Mouse (Mus musculus) v-Abl transformed pro-B cells (cell line): Measurements from ENCODE around the gene Gaa.

Experiments
- in situ Hi-C, 2 experiments: fragments of 400-800 bp; cut with MboI; formaldehyde crosslinking; loops; one replicate each; pipeline ENCODE4 v1.15.1; 2025; ENCODE audit not compliant: unreplicated experiment in 2 of 2

Gaa gene

GRCm38 (mm10) chr11:119300246-119300935 lies 32.7 kb downstream of the Gaa start:
- in situ Hi-C loops = no loop called here

- in situ Hi-C loops = no loop called here
Measured at GRCm38 (mm10) chr11:119300986-119301385, 33.3 kb downstream of the Gaa start.

- in situ Hi-C loops = no loop called here
Measured at GRCm38 (mm10) chr11:119304904-119305712, 37.4 kb downstream of the Gaa start.

GRCm38 (mm10) chr11:119306762-119307657 lies 39.3 kb downstream of the Gaa start:
- in situ Hi-C loops = no loop called here

- in situ Hi-C loops = no loop called here
Measured at GRCm38 (mm10) chr11:119307658-119307867, 39.9 kb downstream of the Gaa start, which contains the start of gene Card14. Gene Card14, plus strand, starts transcription at chr11:119307768.

GRCm38 (mm10) chr11:119307916-119308315 lies 40.2 kb downstream of the Gaa start:
- in situ Hi-C loops = no loop called here

- in situ Hi-C loops = no loop called here
Measured at GRCm38 (mm10) chr11:119310621-119311020, 42.9 kb downstream of the Gaa start.

- in situ Hi-C loops = no loop called here
Measured at GRCm38 (mm10) chr11:119314252-119314936, 46.7 kb downstream of the Gaa start.

GRCm38 (mm10) chr11:119316720-119317119 lies 49.0 kb downstream of the Gaa start:
- in situ Hi-C loops = no loop called here

GRCm38 (mm10) chr11:119322521-119322920 lies 54.8 kb downstream of the Gaa start:
- in situ Hi-C loops = no loop called here

- in situ Hi-C loops = no loop called here
Measured at GRCm38 (mm10) chr11:119325068-119325467, 57.4 kb downstream of the Gaa start.

GRCm38 (mm10) chr11:119330592-119330991 lies 62.9 kb downstream of the Gaa start:
- in situ Hi-C loops = loop anchor here in 1 of 2 experiments (5.0 to 10.0 kb wide), 2 partner anchors 42 to 574 kb away; no protein-coding TSS in a partner anchor

GRCm38 (mm10) chr11:119331970-119332369 lies 64.3 kb downstream of the Gaa start:
- in situ Hi-C loops = loop anchor here in 1 of 2 experiments (5.0 to 10.0 kb wide), 2 partner anchors 40 to 573 kb away; no protein-coding TSS in a partner anchor
